ENCODE assay signal across 12 mouse cellular contexts in genomic region chr2:44306137-44306536, GRCm38 (mm10).
DNase-seq lines count a peak whose midpoint lies in the region; ATAC-seq and TF ChIP-seq lines count a peak whose summit lies in the region.
"Had no signal": no experiment of that assay in that cellular context is flagged by ENCODE, and none has a peak within 500 bp of the region (broad histone marks: within the 10 kb centered on the region; RNA-seq: fewer than 3 reads in every experiment).

No protein-coding gene starts in this region.

- 58% methylated on average over 2 of the region's 2 CpGs for WGBS in forebrain, embryonic 15.5 days
- WGBS in forebrain, embryonic 12.5 days: 56% methylated on average over 2 of the region's 2 CpGs
- 58% methylated on average over 2 of the region's 2 CpGs for WGBS in lung, embryonic 14.5 days

- H3K9ac ChIP-seq in forebrain, embryonic 15.5 days (replicated peaks): no peak overlapping the region
- no peak overlapping the region for H3K9ac ChIP-seq in forebrain, embryonic 12.5 days
- H3K9ac ChIP-seq in lung, embryonic 14.5 days: no peak overlapping the region
- H3K9ac ChIP-seq: intestine, embryonic 15.5 days had no signal

- no peak overlapping the region for H3K4me3 ChIP-seq in forebrain, embryonic 15.5 days
- no peak overlapping the region for H3K4me3 ChIP-seq in forebrain, embryonic 12.5 days (replicated peaks)
- no peak overlapping the region for H3K4me3 ChIP-seq in lung, embryonic 14.5 days (ENCODE audit: low read depth, low read length)
- H3K4me3 ChIP-seq: intestine, embryonic 15.5 days had no signal

- H3K4me1 ChIP-seq in forebrain, embryonic 15.5 days: peaks cover 35% of the 10 kb centered on the region
- peaks cover 21% of the 10 kb centered on the region for H3K4me1 ChIP-seq in forebrain, embryonic 12.5 days
- H3K4me1 ChIP-seq in lung, embryonic 14.5 days (ENCODE audit: insufficient read depth): peaks cover 4% of the 10 kb centered on the region; the same call in 1 of the 2 replicates
- H3K4me1 ChIP-seq: intestine, embryonic 15.5 days had no signal

- H3K9me3 ChIP-seq in forebrain, embryonic 15.5 days: no peaks in the 10 kb centered on the region
- no peaks in the 10 kb centered on the region for H3K9me3 ChIP-seq in forebrain, embryonic 12.5 days
- no peaks in the 10 kb centered on the region for H3K9me3 ChIP-seq in lung, embryonic 14.5 days (ENCODE audit: low read depth, low read length)
- H3K9me3 ChIP-seq: intestine, embryonic 15.5 days had no signal

- peak; percentile 49 for DNase-seq in lung, embryonic 14.5 days
- no peak for DNase-seq in lung, postnatal 25 days (ENCODE audit: low spot score)
- peak; percentile 24 for DNase-seq in NIH3T3 (ENCODE audit: low read depth)
- peak; percentile 18 for DNase-seq in splenic B cell, adult 2 months (ENCODE audit: low read depth, low spot score)
- no peak for DNase-seq in cerebellum, postnatal 25 days
- DNase-seq in ovary, postnatal 10 days (ENCODE audit: low spot score): no peak
- DNase-seq: adrenal gland, postnatal 25 days; cerebellum, postnatal 36 days; spleen, adult 18-20 months had no signal

- no peaks in the 10 kb centered on the region for H3K27me3 ChIP-seq in forebrain, embryonic 15.5 days
- no peaks in the 10 kb centered on the region for H3K27me3 ChIP-seq in forebrain, embryonic 12.5 days
- no peaks in the 10 kb centered on the region for H3K27me3 ChIP-seq in lung, embryonic 14.5 days (ENCODE audit: insufficient read depth, low read length)
- H3K27me3 ChIP-seq in splenic B cell, adult 2 months (ENCODE audit: control insufficient read depth, insufficient read depth, low read length, poor library complexity, severe bottlenecking): no peaks in the 10 kb centered on the region
- H3K27me3 ChIP-seq: intestine, embryonic 15.5 days had no signal

- no peak for ATAC-seq in forebrain, embryonic 15.5 days (replicated peaks)
- no peak for ATAC-seq in forebrain, embryonic 12.5 days (ENCODE audit: low FRiP score)
- no peak for ATAC-seq in lung, embryonic 14.5 days (ENCODE audit: insufficient read depth)
- ATAC-seq: intestine, embryonic 15.5 days had no signal

- no peaks in the 10 kb centered on the region for H3K36me3 ChIP-seq in forebrain, embryonic 15.5 days
- no peaks in the 10 kb centered on the region for H3K36me3 ChIP-seq in forebrain, embryonic 12.5 days (replicated peaks)
- H3K36me3 ChIP-seq in lung, embryonic 14.5 days (ENCODE audit: insufficient read depth): no peaks in the 10 kb centered on the region
- H3K36me3 ChIP-seq in splenic B cell, adult 2 months (ENCODE audit: control insufficient read depth, insufficient read depth, low read length, poor library complexity, severe bottlenecking): no peaks in the 10 kb centered on the region
- H3K36me3 ChIP-seq: intestine, embryonic 15.5 days had no signal

- peak overlapping the region; percentile 92; the same call in 1 of the 2 replicates for H3K27ac ChIP-seq in forebrain, embryonic 15.5 days (replicated peaks)
- no peak overlapping the region for H3K27ac ChIP-seq in forebrain, embryonic 12.5 days
- no peak overlapping the region for H3K27ac ChIP-seq in lung, embryonic 14.5 days (ENCODE audit: low read depth)

- TF ChIP-seq CTCF in lung, embryonic 14.5 days (IDR thresholded peaks at IDR 0.05; ENCODE audit: low read depth): peak; percentile 32

- no peak overlapping the region for H3K4me2 ChIP-seq in forebrain, embryonic 15.5 days (replicated peaks)
- no peak overlapping the region for H3K4me2 ChIP-seq in forebrain, embryonic 12.5 days
- no peak overlapping the region for H3K4me2 ChIP-seq in lung, embryonic 14.5 days
- H3K4me2 ChIP-seq: intestine, embryonic 15.5 days had no signal

Comparison
In these comparisons a context has a peak if more than half of its experiments do, and no peak if none do; other contexts are left out.
1. DNase-seq: peak in lung, embryonic 14.5 days (single experiment), NIH3T3 (single experiment) and splenic B cell, adult 2 months (single experiment); none in lung, postnatal 25 days (single experiment), cerebellum, postnatal 25 days (0 of 2) and ovary, postnatal 10 days (single experiment).